Mouse (Mus musculus) forebrain, embryonic 16.5 days (tissue): Measurements from ENCODE around the gene Stfa2l1. TPM values are rescaled to one million over a fixed set of nuclear protein-coding genes. Genes with fewer than 3 reads are reported as not detected.
"Not testable (repeated sequence)": the region's sequence is repeated elsewhere in the genome, so short reads cannot be mapped to it uniquely, and the experiment has no call there.

Experiments
- ATAC-seq: fragments of 200-750 bp; cut with Nextera tagmentation; 2 replicates; pipeline ENCODE4 v1.8.0; 2017; ENCODE audit warnings: mild to moderate bottlenecking, moderate library complexity
- H3K27ac ChIP-seq: fragments of 300-500 bp; sonication (generic); 2 replicates; pipeline ENCODE4 v1.5.1; 2014; ENCODE audit warnings: low read length, control low read depth
- H3K27me3 ChIP-seq: fragments of 300-500 bp; sonication (generic); replicated peaks from 2 replicates; pipeline ENCODE4 v1.6.1; 2014; ENCODE audit warnings: low read length; ENCODE audit not compliant: control insufficient read depth, insufficient read depth
- H3K36me3 ChIP-seq: fragments of 300-500 bp; sonication (generic); 2 replicates; pipeline ENCODE4 v1.6.1; 2014; ENCODE audit not compliant: control insufficient read depth, insufficient read depth
- H3K4me1 ChIP-seq: fragments of 300-500 bp; sonication (generic); replicated peaks from 2 replicates; pipeline ENCODE4 v1.6.1; 2014; ENCODE audit warnings: low read length; ENCODE audit not compliant: control insufficient read depth, insufficient read depth
- H3K4me2 ChIP-seq: fragments of 300-500 bp; sonication (generic); 2 replicates; pipeline ENCODE4 v1.6.1; 2014; ENCODE audit warnings: mild to moderate bottlenecking, low read length, control low read depth
- H3K4me3 ChIP-seq: fragments of 300-500 bp; sonication (generic); replicated peaks from 2 replicates; pipeline ENCODE4 v1.5.1; 2014; ENCODE audit warnings: mild to moderate bottlenecking, low read length, control low read depth
- H3K9ac ChIP-seq: fragments of 300-500 bp; sonication (generic); replicated peaks from 2 replicates; pipeline ENCODE4 v1.6.1; 2014; ENCODE audit warnings: low read depth, low read length, control low read depth
- H3K9me3 ChIP-seq: fragments of 300-500 bp; sonication (generic); 2 replicates; pipeline ENCODE4 v1.6.1; 2016; ENCODE audit warnings: low read length; ENCODE audit not compliant: control insufficient read depth
- WGBS: fragments of 180-500 bp; shearing (Covaris S2); extraction: QIAGEN DNeasy Blood & Tissue Kit; methylation state at CpG from one replicate; pipeline ENCODE4 v1.1.7; 2014; 5-methylcytosine and 5-hydroxymethylcytosine counted together
- polyA plus RNA-seq: library from polyadenylated mRNA; unstranded; fragments of >200 nt; fragmentation: Nextera tagmentation; extraction: Ambion mirVana; gene quantifications from 2 replicates; pipeline ENCODE4 v1.2.1, GENCODE M21; 2015

The Stfa2l1 gene
- not detected in 2 replicates for polyA plus RNA-seq

GRCm38 (mm10) chr16:36156402-36156975 is at the start of gene Stfa2l1:
Gene Stfa2l1, plus strand, starts transcription at chr16:36156811.
- no peaks in the 10 kb centered on the region for H3K27me3 ChIP-seq
- no peak for ATAC-seq
- H3K4me1 ChIP-seq: no peaks in the 10 kb centered on the region
- H3K36me3 ChIP-seq: no peaks in the 10 kb centered on the region
- H3K27ac ChIP-seq: no peak within 1 kb of the TSS
- H3K4me2 ChIP-seq: no peak within 1 kb of the TSS
- no peaks in the 10 kb centered on the region for H3K9me3 ChIP-seq
- H3K4me3 ChIP-seq: no peak within 1 kb of the TSS
- H3K9ac ChIP-seq: no peak within 1 kb of the TSS

GRCm38 (mm10) chr16:36111486-36111885 is 45.1 kb upstream of the Stfa2l1 start:
- not testable (repeated sequence) for H3K4me3 ChIP-seq, H3K4me1 ChIP-seq, ATAC-seq

GRCm38 (mm10) chr16:36115751-36116150 is 40.9 kb upstream of the Stfa2l1 start:
- not testable (repeated sequence) for H3K4me1 ChIP-seq, H3K27ac ChIP-seq, ATAC-seq, H3K27me3 ChIP-seq, H3K9me3 ChIP-seq, H3K4me2 ChIP-seq, H3K36me3 ChIP-seq, H3K4me3 ChIP-seq, H3K9ac ChIP-seq
- 93% methylated on average over 6 of the region's 6 CpGs for WGBS

More at GRCm38 (mm10) chr16:36111486-36111885, 45.1 kb upstream of the Stfa2l1 start:
- H3K27ac ChIP-seq, H3K9me3 ChIP-seq, H3K27me3 ChIP-seq, H3K9ac ChIP-seq, H3K4me2 ChIP-seq, H3K36me3 ChIP-seq: not testable (repeated sequence)

GRCm38 (mm10) chr16:36128092-36128491 is 28.5 kb upstream of the Stfa2l1 start:
- 86% methylated on average over 7 of the region's 7 CpGs for WGBS
- H3K4me3 ChIP-seq: no peak overlapping the region
- no peak for ATAC-seq

GRCm38 (mm10) chr16:36131141-36131540 is 25.5 kb upstream of the Stfa2l1 start, which contains the start of gene Csta1:
Gene Csta1, minus strand, starts transcription at chr16:36131241.
- Histone ChIP-seq H3K9me3 (no peaks in the 10 kb centered on the region), H3K9ac (no peak within 1 kb of the TSS), H3K27ac (no peak within 1 kb of the TSS), H3K4me1 (no peaks in the 10 kb centered on the region), H3K27me3 (no peaks in the 10 kb centered on the region), H3K4me3 (no peak within 1 kb of the TSS), H3K36me3 (no peaks in the 10 kb centered on the region), H3K4me2 (no peak within 1 kb of the TSS)
- no peak for ATAC-seq
- WGBS: 78% methylated on average over 1 of the region's 1 CpGs

More at GRCm38 (mm10) chr16:36128092-36128491, 28.5 kb upstream of the Stfa2l1 start:
- Histone ChIP-seq H3K27me3 (no peaks in the 10 kb centered on the region), H3K9ac (no peak overlapping the region), H3K27ac (no peak overlapping the region), H3K9me3 (no peaks in the 10 kb centered on the region), H3K4me2 (no peak overlapping the region), H3K36me3 (no peaks in the 10 kb centered on the region), H3K4me1 (no peaks in the 10 kb centered on the region)

GRCm38 (mm10) chr16:36138201-36138600 is 18.4 kb upstream of the Stfa2l1 start:
- H3K4me1 ChIP-seq: no peaks in the 10 kb centered on the region
- H3K36me3 ChIP-seq: no peaks in the 10 kb centered on the region
- H3K4me3 ChIP-seq: no peak overlapping the region
- H3K27me3 ChIP-seq: no peaks in the 10 kb centered on the region
- no peak overlapping the region for H3K27ac ChIP-seq
- no peak overlapping the region for H3K9ac ChIP-seq
- 76% methylated on average over 2 of the region's 2 CpGs for WGBS
- ATAC-seq: no peak
- H3K4me2 ChIP-seq: no peak overlapping the region
- H3K9me3 ChIP-seq: no peaks in the 10 kb centered on the region

GRCm38 (mm10) chr16:36167841-36168240 is 11.2 kb downstream of the Stfa2l1 start:
- not testable (repeated sequence) for H3K27ac ChIP-seq, H3K4me1 ChIP-seq, H3K27me3 ChIP-seq, H3K4me3 ChIP-seq, ATAC-seq, H3K9me3 ChIP-seq, H3K36me3 ChIP-seq, H3K4me2 ChIP-seq, H3K9ac ChIP-seq
- WGBS: 87% methylated on average over 9 of the region's 10 CpGs

GRCm38 (mm10) chr16:36176108-36176507 is 19.5 kb downstream of the Stfa2l1 start:
- ATAC-seq: no peak
- no peak overlapping the region for H3K9ac ChIP-seq
- H3K27me3 ChIP-seq: no peaks in the 10 kb centered on the region
- H3K4me1 ChIP-seq: no peaks in the 10 kb centered on the region
- H3K4me2 ChIP-seq: no peak overlapping the region
- H3K27ac ChIP-seq: no peak overlapping the region
- H3K9me3 ChIP-seq: no peaks in the 10 kb centered on the region
- H3K4me3 ChIP-seq: no peak overlapping the region
- H3K36me3 ChIP-seq: no peaks in the 10 kb centered on the region

- H3K4me1 ChIP-seq: no peaks in the 10 kb centered on the region
- no peak overlapping the region for H3K4me2 ChIP-seq
- H3K9me3 ChIP-seq: no peaks in the 10 kb centered on the region
- no peak for ATAC-seq
- no peaks in the 10 kb centered on the region for H3K36me3 ChIP-seq
- no peak overlapping the region for H3K9ac ChIP-seq
- no peak overlapping the region for H3K27ac ChIP-seq
- WGBS: 79% methylated on average over 2 of the region's 2 CpGs
- no peaks in the 10 kb centered on the region for H3K27me3 ChIP-seq
- H3K4me3 ChIP-seq: no peak overlapping the region
These were observed 23.3 kb downstream of the Stfa2l1 start for GRCm38 (mm10) chr16:36179910-36180309.

- not testable (repeated sequence) for H3K27me3 ChIP-seq, ATAC-seq, H3K9me3 ChIP-seq, H3K9ac ChIP-seq, H3K4me3 ChIP-seq, H3K4me1 ChIP-seq, H3K36me3 ChIP-seq, H3K27ac ChIP-seq, H3K4me2 ChIP-seq
- WGBS: 86% methylated on average over 4 of the region's 4 CpGs
These were observed 27.3 kb downstream of the Stfa2l1 start, which contains the start of gene Gm5483 for GRCm38 (mm10) chr16:36183912-36184311. Gene Gm5483, plus strand, starts transcription at chr16:36184212.
